Mouse (Mus musculus): ENCODE results near the gene Cd2. TPM values are rescaled to one million over a fixed set of nuclear protein-coding genes. Genes with fewer than 3 reads are reported as not detected.

Gene Cd2
- total and polyA plus RNA-seq, 3 experiments = 0.33 TPM; not detected in 2

- Histone ChIP-seq H3K9me3 (replicated peaks) (no peaks in the 10 kb centered on the region), H3K4me1 (ENCODE audit: insufficient read depth, low read depth, low read length) (no peaks in the 10 kb centered on the region), H3K4me3 (ENCODE audit: low read depth, low read length) (no peak overlapping the region), H3K36me3 (replicated peaks) (no peaks in the 10 kb centered on the region), H3K27me3 (ENCODE audit: insufficient read depth, low read length) (peaks cover 11% of the 10 kb centered on the region)
- no peak for DNase-seq (ENCODE audit: low spot score)
- TF ChIP-seq CTCF (IDR thresholded peaks at IDR 0.05; ENCODE audit: low read depth, low read length) = no peak
- TF ChIP-seq GATA2 (IDR thresholded peaks at IDR 0.05; ENCODE audit: borderline replicate concordance, low read depth, low read length) = no peak
- no peak for TF ChIP-seq POLR2AphosphoS5 (IDR thresholded peaks at IDR 0.05; ENCODE audit: insufficient replicate concordance, low read depth, low read length)
- TF ChIP-seq GATA1 (IDR thresholded peaks at IDR 0.05; ENCODE audit: borderline replicate concordance, low read length) = no peak
- TF ChIP-seq TAL1 (conservative IDR thresholded peaks at IDR 0.05; ENCODE audit: low read depth, low read length) = no peak
- no peak for ATAC-seq (ENCODE audit: extremely low read depth, insufficient number of reproducible peaks, low FRiP score, poor library complexity, severe bottlenecking)
Observed at GRCm38 (mm10) chr3:101256090-101256489, 31.6 kb downstream of the Cd2 start.

GRCm38 (mm10) chr3:101252141-101252540 is 35.6 kb downstream of the Cd2 start:
- DNase-seq (ENCODE audit: low spot score) (no peak), ATAC-seq (ENCODE audit: extremely low read depth, insufficient number of reproducible peaks, low FRiP score, poor library complexity, severe bottlenecking) (no peak)
- Histone ChIP-seq H3K36me3 (replicated peaks) (no peaks in the 10 kb centered on the region), H3K4me1 (ENCODE audit: insufficient read depth, low read depth, low read length) (no peaks in the 10 kb centered on the region), H3K9me3 (replicated peaks) (no peaks in the 10 kb centered on the region), H3K27me3 (ENCODE audit: insufficient read depth, low read length) (peaks cover 9% of the 10 kb centered on the region), H3K4me3 (ENCODE audit: low read depth, low read length) (no peak overlapping the region)
- TF ChIP-seq POLR2AphosphoS5 (IDR thresholded peaks at IDR 0.05; ENCODE audit: insufficient replicate concordance, low read depth, low read length) (no peak), GATA1 (IDR thresholded peaks at IDR 0.05; ENCODE audit: borderline replicate concordance, low read length) (no peak), TAL1 (conservative IDR thresholded peaks at IDR 0.05; ENCODE audit: low read depth, low read length) (no peak), CTCF (IDR thresholded peaks at IDR 0.05; ENCODE audit: low read depth, low read length) (no peak), GATA2 (IDR thresholded peaks at IDR 0.05; ENCODE audit: borderline replicate concordance, low read depth, low read length) (no peak)

GRCm38 (mm10) chr3:101249846-101250245 is 37.9 kb downstream of the Cd2 start:
- 0 out of 2 replicates have a peak, but pooled peaks cover 2% of the 10 kb centered on the region for H3K27me3 ChIP-seq (ENCODE audit: insufficient read depth, low read length)
- no peak overlapping the region for H3K4me3 ChIP-seq (ENCODE audit: low read depth, low read length)
- H3K36me3 ChIP-seq (replicated peaks) = no peaks in the 10 kb centered on the region
- TF ChIP-seq GATA1 (IDR thresholded peaks at IDR 0.05; ENCODE audit: borderline replicate concordance, low read length) (no peak), POLR2AphosphoS5 (IDR thresholded peaks at IDR 0.05; ENCODE audit: insufficient replicate concordance, low read depth, low read length) (no peak), CTCF (IDR thresholded peaks at IDR 0.05; ENCODE audit: low read depth, low read length) (no peak), GATA2 (IDR thresholded peaks at IDR 0.05; ENCODE audit: borderline replicate concordance, low read depth, low read length) (no peak), TAL1 (conservative IDR thresholded peaks at IDR 0.05; ENCODE audit: low read depth, low read length) (no peak)
- no peaks in the 10 kb centered on the region for H3K9me3 ChIP-seq (replicated peaks)
- DNase-seq (ENCODE audit: low spot score) (no peak), ATAC-seq (ENCODE audit: extremely low read depth, insufficient number of reproducible peaks, low FRiP score, poor library complexity, severe bottlenecking) (no peak)
- no peaks in the 10 kb centered on the region for H3K4me1 ChIP-seq (ENCODE audit: insufficient read depth, low read depth, low read length)

- no peak for DNase-seq (ENCODE audit: low spot score)
- ATAC-seq (ENCODE audit: extremely low read depth, insufficient number of reproducible peaks, low FRiP score, poor library complexity, severe bottlenecking) = no peak
- TF ChIP-seq GATA1 (IDR thresholded peaks at IDR 0.05; ENCODE audit: borderline replicate concordance, low read length) (no peak), GATA2 (IDR thresholded peaks at IDR 0.05; ENCODE audit: borderline replicate concordance, low read depth, low read length) (no peak), CTCF (IDR thresholded peaks at IDR 0.05; ENCODE audit: low read depth, low read length) (no peak)
- H3K9me3 ChIP-seq (replicated peaks) = no peaks in the 10 kb centered on the region
- H3K27me3 ChIP-seq (ENCODE audit: insufficient read depth, low read length) = peaks cover 9% of the 10 kb centered on the region
- no peak overlapping the region for H3K4me3 ChIP-seq (ENCODE audit: low read depth, low read length)
- H3K36me3 ChIP-seq (replicated peaks) = no peaks in the 10 kb centered on the region
- no peaks in the 10 kb centered on the region; the same call in 1 of the 2 replicates for H3K4me1 ChIP-seq (ENCODE audit: insufficient read depth, low read depth, low read length)
Observed at GRCm38 (mm10) chr3:101245212-101245611, 42.5 kb downstream of the Cd2 start.

- no peaks in the 10 kb centered on the region for H3K9me3 ChIP-seq (replicated peaks)
- no peak for DNase-seq (ENCODE audit: low spot score)
- no peaks in the 10 kb centered on the region for H3K36me3 ChIP-seq (replicated peaks)
- ATAC-seq (ENCODE audit: extremely low read depth, insufficient number of reproducible peaks, low FRiP score, poor library complexity, severe bottlenecking) = no peak
- TF ChIP-seq CTCF (IDR thresholded peaks at IDR 0.05; ENCODE audit: low read depth, low read length) (no peak), GATA1 (IDR thresholded peaks at IDR 0.05; ENCODE audit: borderline replicate concordance, low read length) (no peak), TAL1 (conservative IDR thresholded peaks at IDR 0.05; ENCODE audit: low read depth, low read length) (no peak), GATA2 (IDR thresholded peaks at IDR 0.05; ENCODE audit: borderline replicate concordance, low read depth, low read length) (no peak), POLR2AphosphoS5 (IDR thresholded peaks at IDR 0.05; ENCODE audit: insufficient replicate concordance, low read depth, low read length) (no peak)
- no peaks in the 10 kb centered on the region; the same call in 1 of the 2 replicates for H3K4me1 ChIP-seq (ENCODE audit: insufficient read depth, low read depth, low read length)
- H3K27me3 ChIP-seq (ENCODE audit: insufficient read depth, low read length) = peaks cover 17% of the 10 kb centered on the region
- H3K4me3 ChIP-seq (ENCODE audit: low read depth, low read length) = no peak overlapping the region
Observed at GRCm38 (mm10) chr3:101243002-101243401, 44.7 kb downstream of the Cd2 start.

GRCm38 (mm10) chr3:101241866-101242265 is 45.9 kb downstream of the Cd2 start:
- TF ChIP-seq TAL1 (conservative IDR thresholded peaks at IDR 0.05; ENCODE audit: low read depth, low read length) (no peak), GATA2 (IDR thresholded peaks at IDR 0.05; ENCODE audit: borderline replicate concordance, low read depth, low read length) (no peak), CTCF (IDR thresholded peaks at IDR 0.05; ENCODE audit: low read depth, low read length) (no peak), POLR2AphosphoS5 (IDR thresholded peaks at IDR 0.05; ENCODE audit: insufficient replicate concordance, low read depth, low read length) (no peak), GATA1 (IDR thresholded peaks at IDR 0.05; ENCODE audit: borderline replicate concordance, low read length) (no peak)
- no peaks in the 10 kb centered on the region for H3K36me3 ChIP-seq (replicated peaks)
- ATAC-seq (ENCODE audit: extremely low read depth, insufficient number of reproducible peaks, low FRiP score, poor library complexity, severe bottlenecking) (no peak), DNase-seq (ENCODE audit: low spot score) (no peak)
- no peaks in the 10 kb centered on the region for H3K9me3 ChIP-seq (replicated peaks)
- H3K4me3 ChIP-seq (ENCODE audit: low read depth, low read length) = no peak overlapping the region
- no peaks in the 10 kb centered on the region; the same call in 1 of the 2 replicates for H3K4me1 ChIP-seq (ENCODE audit: insufficient read depth, low read depth, low read length)
- H3K27me3 ChIP-seq (ENCODE audit: insufficient read depth, low read length) = peaks cover 23% of the 10 kb centered on the region

Measured in G1E (cell line).